Mouse (Mus musculus) liver, postnatal 0 days (tissue): ENCODE measurements at regions not wholly inside any gene's neighbourhood (a gene's known extent, or its start where the extent isn't known, plus 50 kb on each side); places are given as distances from the start of the nearest gene placed in this dataset.

ENCODE experiments used
- ATAC-seq: fragments of 200-750 bp; cut with Nextera tagmentation; 2 replicates; pipeline ENCODE4 v1.8.0; 2017; ENCODE audit warnings: mild to moderate bottlenecking, moderate library complexity
- DNase-seq: peaks from one replicate; pipeline ENCODE4 v3.0.0-alpha.2; 2016
- H3K27ac ChIP-seq: fragments of 300-500 bp; sonication (generic); 2 replicates; pipeline ENCODE4 v1.5.1; 2014; ENCODE audit warnings: antibody characterized with exemption, moderate library complexity, mild to moderate bottlenecking, low read depth
- H3K27me3 ChIP-seq: fragments of 300-500 bp; sonication (generic); 2 replicates; pipeline ENCODE4 v1.6.1; 2014; ENCODE audit warnings: low read length, control low read depth, mixed read lengths; ENCODE audit not compliant: insufficient read depth
- H3K36me3 ChIP-seq: fragments of 300-500 bp; sonication (generic); replicated peaks from 2 replicates; pipeline ENCODE4 v1.6.1; 2014; ENCODE audit warnings: mild to moderate bottlenecking, control low read depth, low read length, moderate library complexity, mixed read lengths; ENCODE audit not compliant: insufficient read depth
- H3K4me1 ChIP-seq: fragments of 300-500 bp; sonication (generic); 2 replicates; pipeline ENCODE4 v1.6.1; 2014; ENCODE audit warnings: antibody characterized with exemption, mild to moderate bottlenecking, control low read depth; ENCODE audit not compliant: insufficient read depth
- H3K4me2 ChIP-seq: fragments of 300-500 bp; sonication (generic); 2 replicates; pipeline ENCODE4 v1.6.1; 2014; ENCODE audit warnings: low read depth, mild to moderate bottlenecking, low read length, moderate library complexity, mixed read lengths
- H3K4me3 ChIP-seq: fragments of 300-500 bp; sonication (generic); 2 replicates; pipeline ENCODE4 v1.5.1; 2014; ENCODE audit warnings: low read depth, low read length
- H3K9ac ChIP-seq: fragments of 300-500 bp; sonication (generic); replicated peaks from 2 replicates; pipeline ENCODE4 v1.6.1; 2014; ENCODE audit warnings: mild to moderate bottlenecking, moderate library complexity
- H3K9me3 ChIP-seq: fragments of 300-500 bp; sonication (generic); 2 replicates; pipeline ENCODE4 v1.6.1; 2016; ENCODE audit warnings: mild to moderate bottlenecking, control low read depth, low read length, mixed read lengths
- CTCF ChIP-seq: sonication (generic); IDR thresholded peaks from 2 replicates; pipeline ENCODE4 v1.5.1; 2016; ENCODE audit warnings: antibody characterized with exemption, low read depth
- EP300 ChIP-seq: IDR thresholded peaks from 2 replicates; pipeline ENCODE4 v1.6.1; 2016; ENCODE audit warnings: antibody characterized with exemption, low read depth, mild to moderate bottlenecking
- WGBS: fragments of 180-500 bp; shearing (Covaris S2); extraction: QIAGEN DNeasy Blood & Tissue Kit; methylation state at CpG from one replicate; pipeline ENCODE4 v1.1.7; 2014; ENCODE audit not compliant: insufficient replicate concordance; 5-methylcytosine and 5-hydroxymethylcytosine counted together

DNA sequence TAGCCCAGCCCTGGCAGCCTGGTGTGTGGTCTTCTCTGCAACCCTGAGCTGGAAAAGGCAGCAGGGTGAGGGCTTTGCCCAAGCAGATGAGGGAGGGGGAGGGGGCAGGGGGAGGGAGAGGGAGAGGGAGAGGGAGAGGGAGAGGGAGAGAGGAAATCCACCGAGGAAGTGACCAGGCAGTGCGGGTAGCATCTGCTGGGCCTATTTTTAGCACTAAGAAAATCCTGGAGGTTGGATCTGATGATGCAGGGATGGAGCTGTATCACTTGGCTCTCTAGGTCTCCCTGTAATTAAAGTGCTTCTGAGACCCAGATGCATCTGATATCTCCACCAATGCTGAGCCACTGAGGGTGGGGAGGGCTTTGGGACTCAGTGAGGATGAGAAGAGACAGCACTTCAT lies 61.2 kb upstream of the Atxn1 start:
- WGBS: 41% methylated on average over 2 of the region's 2 CpGs
- no peak for DNase-seq

DNA sequence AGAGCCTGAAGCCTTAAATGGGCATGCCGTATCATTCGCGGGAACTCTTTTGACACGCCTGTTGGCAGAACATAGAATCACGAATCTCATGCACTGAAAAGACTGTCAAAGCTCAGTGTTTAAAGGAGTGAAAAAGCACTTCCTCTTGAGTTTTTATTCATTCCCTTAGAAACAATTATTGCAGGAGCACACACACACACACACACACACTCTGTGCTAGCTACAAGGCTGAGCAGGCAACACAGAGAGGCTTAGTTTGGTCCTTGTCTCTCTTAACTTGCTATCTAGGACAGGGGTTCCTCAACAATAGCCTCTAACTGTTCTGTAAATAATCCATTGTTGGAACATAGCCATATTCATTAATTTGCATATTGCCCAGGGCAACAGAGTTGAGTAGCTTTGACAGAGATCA lies 58.8 kb upstream of the Atxn1 start:
- peaks cover 12% of the 10 kb centered on the region; the same call in 1 of the 2 replicates for H3K4me1 ChIP-seq
- no peak overlapping the region for H3K9ac ChIP-seq
- H3K27me3 ChIP-seq: no peaks in the 10 kb centered on the region
- no peak overlapping the region for H3K4me2 ChIP-seq
- H3K9me3 ChIP-seq: no peaks in the 10 kb centered on the region
- no peak overlapping the region for H3K4me3 ChIP-seq
- WGBS: 64% methylated on average over 5 of the region's 5 CpGs
- DNase-seq (no peak), ATAC-seq (no peak)
- TF ChIP-seq CTCF (no peak), EP300 (no peak)
- 0 out of 2 replicates have a peak overlapping the region, but pooled peaks have one; percentile 4 for H3K27ac ChIP-seq
- no peaks in the 10 kb centered on the region for H3K36me3 ChIP-seq

More for the DNA sequence above, 61.2 kb upstream of the Atxn1 start:
- H3K4me2 ChIP-seq: no peak overlapping the region
- no peak overlapping the region for H3K9ac ChIP-seq
- no peaks in the 10 kb centered on the region for H3K9me3 ChIP-seq
- peaks cover 14% of the 10 kb centered on the region for H3K4me1 ChIP-seq
- H3K27ac ChIP-seq: no peak overlapping the region
- TF ChIP-seq EP300: no peak
- no peak for TF ChIP-seq CTCF
- ATAC-seq: no peak
- H3K4me3 ChIP-seq: no peak overlapping the region
- no peaks in the 10 kb centered on the region for H3K27me3 ChIP-seq
- H3K36me3 ChIP-seq: no peaks in the 10 kb centered on the region

DNA sequence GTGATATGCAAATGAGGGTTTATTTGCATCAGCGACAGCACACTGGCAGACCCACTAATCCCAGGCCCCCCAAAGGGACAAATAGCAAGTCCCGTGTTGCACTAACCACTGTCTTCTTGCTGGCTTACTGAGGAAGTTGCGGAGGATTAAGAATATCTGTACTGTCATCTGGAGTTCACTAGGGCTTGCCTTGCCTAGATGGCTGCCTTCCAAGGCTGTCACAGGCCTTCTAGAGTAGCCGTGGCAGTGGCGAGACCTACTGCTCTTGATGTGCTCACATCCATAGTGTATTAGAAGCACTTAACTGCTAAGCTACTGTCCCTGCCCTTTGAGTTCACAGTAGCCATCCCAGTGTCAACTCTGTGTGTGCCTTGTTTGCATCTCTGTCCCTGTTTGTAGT lies 58.4 kb upstream of the Atxn1 start:
- no peaks in the 10 kb centered on the region for H3K36me3 ChIP-seq
- TF ChIP-seq EP300: no peak
- no peak for TF ChIP-seq CTCF
- H3K4me3 ChIP-seq: no peak overlapping the region
- 36% methylated on average over 5 of the region's 5 CpGs for WGBS
- H3K9ac ChIP-seq: no peak overlapping the region
- H3K27ac ChIP-seq: 0 out of 2 replicates have a peak overlapping the region, but pooled peaks have one; percentile 4
- H3K9me3 ChIP-seq: no peaks in the 10 kb centered on the region
- no peak for ATAC-seq
- DNase-seq: no peak
- H3K4me2 ChIP-seq: no peak overlapping the region
- H3K4me1 ChIP-seq: peaks cover 14% of the 10 kb centered on the region; the same call in 1 of the 2 replicates
- no peaks in the 10 kb centered on the region for H3K27me3 ChIP-seq

DNA sequence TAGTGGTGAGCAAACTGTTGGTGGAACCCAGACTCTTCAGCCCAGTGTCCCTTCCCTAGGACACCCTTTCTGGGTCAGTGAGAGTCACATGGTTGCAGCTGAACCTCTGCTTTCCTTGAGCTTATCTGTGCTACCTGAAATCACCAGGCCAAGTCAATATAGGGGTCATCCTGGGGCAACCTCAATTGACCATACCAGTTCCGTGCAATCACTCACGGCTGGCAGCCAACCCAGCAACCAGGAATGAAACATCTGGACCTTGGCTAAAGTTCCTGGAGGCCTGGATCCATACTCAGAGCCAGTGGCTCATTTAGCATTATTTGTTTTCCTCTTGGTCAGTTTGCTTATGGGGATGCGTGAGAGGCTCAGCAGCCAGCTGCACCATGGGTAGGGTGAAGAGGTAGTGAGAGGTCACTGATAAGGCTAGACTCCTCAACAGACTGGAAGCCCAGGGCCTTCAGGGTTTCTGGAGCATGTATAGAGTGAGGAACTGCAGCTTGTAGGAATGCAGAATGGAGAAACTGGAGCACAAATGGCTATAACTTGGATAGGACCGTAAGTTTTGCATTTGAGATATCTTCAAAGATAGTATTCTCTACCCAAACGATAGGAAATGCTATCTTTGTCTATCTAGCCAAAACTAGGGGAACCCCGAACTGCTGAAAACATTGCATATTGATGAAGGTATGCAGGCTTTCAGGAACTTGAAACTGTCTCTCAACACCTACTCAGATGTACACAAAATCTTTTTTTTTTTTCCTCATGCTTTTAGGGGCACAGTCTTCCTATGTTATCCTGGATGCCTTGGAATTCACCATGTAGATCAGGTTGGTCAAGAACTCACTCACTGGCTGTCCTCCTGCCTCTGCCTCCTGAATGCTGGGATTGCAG lies 56.4 kb upstream of the Atxn1 start:
- Histone ChIP-seq H3K9me3 (no peaks in the 10 kb centered on the region), H3K4me2 (no peak overlapping the region), H3K4me3 (no peak overlapping the region), H3K27ac (peak overlapping the region; percentile 77), H3K27me3 (no peaks in the 10 kb centered on the region), H3K4me1 (peaks cover 14% of the 10 kb centered on the region; the same call in 1 of the 2 replicates), H3K36me3 (no peaks in the 10 kb centered on the region), H3K9ac (no peak overlapping the region)
- DNase-seq (peak; percentile 78), ATAC-seq (peak; percentile 93)
- WGBS: 54% methylated on average over 6 of the region's 6 CpGs
- TF ChIP-seq EP300: peak; percentile 84
- TF ChIP-seq CTCF: no peak

DNA sequence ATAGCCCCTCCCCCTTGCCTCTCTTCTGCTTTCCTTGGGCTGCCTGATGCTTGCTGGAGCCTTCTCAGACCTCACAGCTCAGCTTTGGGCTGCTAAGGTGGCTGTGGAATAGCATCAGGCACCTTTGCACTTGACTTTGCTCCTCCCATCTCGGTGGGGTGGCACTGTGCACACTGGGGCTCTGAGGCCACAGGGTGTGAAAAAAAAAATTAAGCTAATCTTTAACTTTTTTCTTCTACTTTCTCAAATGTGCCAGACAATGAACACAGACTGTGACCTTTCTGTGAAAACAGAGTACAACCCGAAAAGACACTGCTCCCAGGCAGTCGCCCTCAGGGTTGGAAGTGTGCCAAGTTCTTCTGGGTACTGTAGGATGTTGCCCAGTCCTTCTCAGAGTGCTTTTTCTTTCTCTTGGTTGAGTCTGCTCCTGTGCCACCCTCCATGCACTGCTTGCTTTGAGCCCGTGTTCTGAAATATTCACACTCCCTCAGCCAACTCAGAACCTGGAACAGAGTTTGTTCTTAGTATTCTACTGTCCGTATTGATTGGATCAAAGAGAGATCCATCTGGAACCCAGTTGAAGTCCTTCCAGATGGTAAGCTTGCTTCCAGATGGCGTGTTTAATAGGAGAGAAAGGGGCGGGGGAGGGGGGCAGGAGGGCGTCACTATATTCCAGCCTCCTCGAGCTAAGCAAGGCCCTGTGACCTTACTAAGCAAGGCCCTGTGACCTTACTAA lies 54.8 kb upstream of the Atxn1 start:
- Histone ChIP-seq H3K4me1 (peaks cover 14% of the 10 kb centered on the region; the same call in 1 of the 2 replicates), H3K9ac (no peak overlapping the region), H3K36me3 (no peaks in the 10 kb centered on the region), H3K27me3 (no peaks in the 10 kb centered on the region), H3K9me3 (no peaks in the 10 kb centered on the region), H3K4me2 (no peak overlapping the region), H3K4me3 (no peak overlapping the region), H3K27ac (peak overlapping the region; percentile 77)
- DNase-seq: peak; percentile 43
- TF ChIP-seq CTCF (no peak), EP300 (no peak)
- ATAC-seq: peak; percentile 31
- WGBS: 59% methylated on average over 9 of the region's 9 CpGs

DNA sequence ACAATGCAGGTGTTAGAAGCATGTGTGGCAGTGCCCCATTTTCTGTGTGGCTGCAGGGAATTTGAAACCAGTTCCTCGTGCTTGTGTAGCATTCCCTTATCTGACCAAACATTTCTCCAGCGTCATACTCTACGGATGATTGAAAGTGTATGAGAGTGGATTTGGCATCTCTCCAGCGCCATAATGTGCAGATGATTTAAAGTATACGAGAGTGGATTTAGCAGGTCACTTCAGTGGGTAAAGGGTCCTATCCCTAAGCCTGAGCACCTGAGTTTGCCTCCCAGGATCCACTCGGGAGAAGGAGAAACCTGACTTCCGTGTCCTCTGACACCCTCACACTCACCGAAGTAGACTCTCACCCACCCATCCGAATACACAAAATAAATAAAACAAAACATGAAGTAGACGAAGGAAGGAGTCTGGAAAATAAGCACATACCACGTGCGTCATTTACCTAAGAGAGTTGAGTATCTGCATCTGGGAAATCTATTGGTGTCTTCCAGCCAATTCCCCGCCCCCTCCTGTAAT lies 54.2 kb upstream of the Atxn1 start:
- no peak for ATAC-seq
- Histone ChIP-seq H3K9me3 (no peaks in the 10 kb centered on the region), H3K4me2 (no peak overlapping the region), H3K27ac (peak overlapping the region; percentile 77), H3K4me1 (peaks cover 14% of the 10 kb centered on the region; the same call in 1 of the 2 replicates), H3K9ac (no peak overlapping the region), H3K27me3 (no peaks in the 10 kb centered on the region), H3K36me3 (no peaks in the 10 kb centered on the region), H3K4me3 (no peak overlapping the region)
- TF ChIP-seq EP300 (no peak), CTCF (no peak)
- no peak for DNase-seq
- WGBS: 56% methylated on average over 13 of the region's 13 CpGs
